ENCODE assay signal across 8 mouse cellular contexts in the genomic region with DNA sequence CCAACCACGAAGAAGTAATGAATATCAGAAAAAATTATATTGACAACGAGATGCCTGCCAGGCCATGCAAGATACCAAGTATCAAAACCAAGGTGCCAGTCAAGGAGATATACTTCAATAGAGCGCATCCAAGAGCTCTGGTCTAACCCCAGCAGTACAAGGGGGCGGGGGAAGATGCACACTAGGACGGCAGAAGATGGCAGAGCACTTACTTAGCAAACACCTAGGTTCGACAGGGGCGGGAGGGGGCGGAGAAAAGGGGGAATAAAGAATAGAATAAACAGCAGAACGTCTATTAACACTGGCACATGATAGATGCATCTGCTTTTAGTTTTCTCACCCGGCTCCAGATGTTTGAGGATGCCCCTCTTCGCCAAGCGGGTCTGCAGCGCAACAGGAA. TPM values are rescaled to one million over a fixed set of nuclear protein-coding genes. Genes with fewer than 3 reads are reported as not detected.
DNase-seq lines count a peak whose midpoint lies in the region; ATAC-seq and TF ChIP-seq lines count a peak whose summit lies in the region.

No protein-coding gene starts in this region.

- H3K27ac ChIP-seq in thymus, adult 2 months (ENCODE audit: control insufficient read depth, insufficient read depth, low read length) = peak overlapping the region; percentile 96; the same call in 1 of the 2 replicates
- peak overlapping the region; percentile 81 for H3K27ac ChIP-seq in liver, embryonic 12.5 days

- H3K36me3 ChIP-seq in thymus, adult 2 months (ENCODE audit: control insufficient read depth, insufficient read depth, low read length) = peaks cover 16% of the 10 kb centered on the region; the same call in 1 of the 2 replicates
- H3K36me3 ChIP-seq in liver, embryonic 12.5 days = peaks cover 36% of the 10 kb centered on the region

- H3K27me3 ChIP-seq in thymus, adult 2 months (ENCODE audit: control insufficient read depth, insufficient read depth, low read length) = no peaks in the 10 kb centered on the region
- H3K27me3 ChIP-seq in liver, embryonic 12.5 days (replicated peaks) = no peaks in the 10 kb centered on the region

- WGBS in thymus, adult 2 months = 12% methylated on average over 13 of the region's 13 CpGs
- 23% methylated on average over 13 of the region's 13 CpGs for WGBS in liver, embryonic 12.5 days (ENCODE audit: insufficient replicate concordance)

- TF ChIP-seq POLR2A in thymus, adult 2 months (IDR thresholded peaks at IDR 0.05; ENCODE audit: control insufficient read depth, extremely low read depth, insufficient read depth, low read length, poor library complexity) = no peak

- no peak for TF ChIP-seq CTCF in thymus, adult 2 months (IDR thresholded peaks at IDR 0.05; ENCODE audit: borderline replicate concordance, control insufficient read depth, extremely low read depth, insufficient read depth, low read length, poor library complexity)

- H3K4me2 ChIP-seq in liver, embryonic 12.5 days = peak overlapping the region; percentile 73

- 0 out of 2 replicates have a peak, but pooled peaks cover 2% of the 10 kb centered on the region for H3K4me1 ChIP-seq in thymus, adult 2 months (replicated peaks; ENCODE audit: control insufficient read depth, insufficient read depth, low read length)
- H3K4me1 ChIP-seq in liver, embryonic 12.5 days = peaks cover 19% of the 10 kb centered on the region

- H3K9me3 ChIP-seq in liver, embryonic 12.5 days (replicated peaks) = no peaks in the 10 kb centered on the region

- peak overlapping the region; percentile 100 for H3K4me3 ChIP-seq in thymus, adult 2 months (ENCODE audit: control insufficient read depth, insufficient read depth, low read length)
- H3K4me3 ChIP-seq in liver, embryonic 12.5 days = peak overlapping the region; percentile 68

- H3K9ac ChIP-seq in liver, embryonic 12.5 days = peak overlapping the region; percentile 74

- ATAC-seq in liver, embryonic 12.5 days = no peak

- DNase-seq in cerebellum, adult 9-10 months = peak; percentile 34
- DNase-seq in cerebellum, adult 8-10 months = no peak
- peak; percentile 13 for DNase-seq in thymus, adult 2 months
- no peak for DNase-seq in thymus, adult 18-20 months
- DNase-seq in embryo, embryonic 10 days (ENCODE audit: low spot score) = no peak
- no peak for DNase-seq in right cerebral cortex, postnatal 36 days (ENCODE audit: low spot score in 2 of 2)
- no peak for DNase-seq in gastrocnemius, adult 18-20 months (ENCODE audit: low spot score)

RNA-seq across cellular contexts. Expression of gene Pqbp1, which starts 0.9 kb away (rescaled TPM):
- 101 and 109 TPM in 2 replicates for polyA plus RNA-seq in thymus, adult 2 months (2012; rRNA removed)
- polyA plus RNA-seq in liver, embryonic 12.5 days (2016; fragmentation: Nextera tagmentation; extraction: Ambion mirVana) = 65.0 and 65.2 TPM in 2 replicates
- total RNA-seq in gastrocnemius, adult 18-20 months (2021) = 10 to 100 TPM; 22.3 to 23.5 TPM

RNA-seq across cellular contexts. Expression of gene Timm17b, which starts 0.9 kb away (rescaled TPM):
- 66.8 and 74.8 TPM in 2 replicates for polyA plus RNA-seq in thymus, adult 2 months (2012; rRNA removed)
- 98.3 and 98.9 TPM in 2 replicates for polyA plus RNA-seq in liver, embryonic 12.5 days (2016; fragmentation: Nextera tagmentation; extraction: Ambion mirVana)
- total RNA-seq in gastrocnemius, adult 18-20 months (2021) = 10 to 100 TPM; 42.7 to 47.6 TPM

RNA-seq across cellular contexts. Expression of gene Gm10491, which starts 9.4 kb away (rescaled TPM):
- polyA plus RNA-seq in thymus, adult 2 months (2012; rRNA removed) = not detected in 2 replicates
- polyA plus RNA-seq in liver, embryonic 12.5 days (2016; fragmentation: Nextera tagmentation; extraction: Ambion mirVana) = not detected in 2 replicates
- total RNA-seq in gastrocnemius, adult 18-20 months (2021) = not detected

RNA-seq across cellular contexts. Expression of gene Gm10490, which starts 11.1 kb away (rescaled TPM):
- polyA plus RNA-seq in thymus, adult 2 months (2012; rRNA removed) = not detected in 2 replicates
- not detected in 2 replicates for polyA plus RNA-seq in liver, embryonic 12.5 days (2016; fragmentation: Nextera tagmentation; extraction: Ambion mirVana)
- total RNA-seq in gastrocnemius, adult 18-20 months (2021) = not detected

RNA-seq across cellular contexts. Expression of gene Slc35a2, which starts 14.4 kb away (rescaled TPM):
- polyA plus RNA-seq in thymus, adult 2 months (2012; rRNA removed) = 81.7 and 100 TPM in 2 replicates
- 19.7 and 23.1 TPM in 2 replicates for polyA plus RNA-seq in liver, embryonic 12.5 days (2016; fragmentation: Nextera tagmentation; extraction: Ambion mirVana)
- total RNA-seq in gastrocnemius, adult 18-20 months (2021) = 1 to 10 TPM; 7.7 to 9.5 TPM

Comparison
In these comparisons a context has a peak if more than half of its experiments do, and no peak if none do; other contexts are left out.
1. DNase-seq: peak in cerebellum, adult 9-10 months (single experiment) and thymus, adult 2 months (single experiment); none in cerebellum, adult 8-10 months (single experiment), thymus, adult 18-20 months (0 of 2), embryo, embryonic 10 days (single experiment), right cerebral cortex, postnatal 36 days (0 of 2) and gastrocnemius, adult 18-20 months (single experiment).